Mouse (Mus musculus) heart, embryonic 11.5 days (tissue): ENCODE data around the gene Nptxr. TPM values are rescaled to one million over a fixed set of nuclear protein-coding genes. Genes with fewer than 3 reads are reported as not detected.

ENCODE experiments used
- ATAC-seq: fragments of 200-750 bp; cut with Nextera tagmentation; replicated peaks from 2 replicates; pipeline ENCODE4 v1.8.0; 2017; ENCODE audit warnings: moderate library complexity; ENCODE audit not compliant: insufficient number of reproducible peaks, low FRiP score, low TSS enrichment
- H3K27ac ChIP-seq: fragments of 300-500 bp; sonication (generic); 2 replicates; pipeline ENCODE4 v1.5.1; 2014; ENCODE audit warnings: mild to moderate bottlenecking, low read depth, low read length
- H3K27me3 ChIP-seq: fragments of 300-500 bp; sonication (generic); 2 replicates; pipeline ENCODE4 v1.6.1; 2014; ENCODE audit warnings: mild to moderate bottlenecking, low read length, mixed read lengths; ENCODE audit not compliant: control insufficient read depth, insufficient read depth
- H3K36me3 ChIP-seq: fragments of 300-500 bp; sonication (generic); 2 replicates; pipeline ENCODE4 v1.6.1; 2014; ENCODE audit warnings: mild to moderate bottlenecking, low read length, moderate library complexity, mixed read lengths; ENCODE audit not compliant: control insufficient read depth, insufficient read depth
- H3K4me1 ChIP-seq: fragments of 300-500 bp; sonication (generic); 2 replicates; pipeline ENCODE4 v1.6.1; 2014; ENCODE audit warnings: low read length; ENCODE audit not compliant: control insufficient read depth, insufficient read depth
- H3K4me2 ChIP-seq: fragments of 300-500 bp; sonication (generic); 2 replicates; pipeline ENCODE4 v1.6.1; 2014; ENCODE audit warnings: mild to moderate bottlenecking, moderate library complexity
- H3K4me3 ChIP-seq: fragments of 300-500 bp; sonication (generic); 2 replicates; pipeline ENCODE4 v1.5.1; 2014; ENCODE audit warnings: low read depth, low read length
- H3K9ac ChIP-seq: fragments of 300-500 bp; sonication (generic); 2 replicates; pipeline ENCODE4 v1.6.1; 2014; ENCODE audit warnings: mild to moderate bottlenecking, low read depth, low read length, moderate library complexity
- H3K9me3 ChIP-seq: fragments of 300-500 bp; sonication (generic); replicated peaks from 2 replicates; pipeline ENCODE4 v1.6.1; 2016; ENCODE audit warnings: low read length; ENCODE audit not compliant: control insufficient read depth
- WGBS: fragments of 180-500 bp; shearing (Covaris S2); extraction: QIAGEN DNeasy Blood & Tissue Kit; methylation state at CpG from one replicate; pipeline ENCODE4 v1.1.7; 2014; ENCODE audit not compliant: insufficient replicate concordance; 5-methylcytosine and 5-hydroxymethylcytosine counted together
- polyA plus RNA-seq: library from polyadenylated mRNA; unstranded; fragments of >200 nt; fragmentation: Nextera tagmentation; extraction: Ambion mirVana; gene quantifications from 2 replicates; pipeline ENCODE4 v1.2.1, GENCODE M21; 2014

The Nptxr gene
- polyA plus RNA-seq, 1 experiment from 2014 or later = 0.83 TPM

GRCm38 (mm10) chr15:79763001-79763400 lies 41.6 kb downstream of the Nptxr start:
- Histone ChIP-seq H3K9me3 (no peaks in the 10 kb centered on the region), H3K27me3 (no peaks in the 10 kb centered on the region), H3K9ac (no peak overlapping the region), H3K27ac (no peak overlapping the region), H3K36me3 (0 out of 2 replicates have a peak, but pooled peaks cover 2% of the 10 kb centered on the region), H3K4me1 (peaks cover 11% of the 10 kb centered on the region), H3K4me2 (no peak overlapping the region), H3K4me3 (no peak overlapping the region)
- 78% methylated on average over 9 of the region's 9 CpGs for WGBS
- no peak for ATAC-seq

- no peak for ATAC-seq
- Histone ChIP-seq H3K4me1 (no peaks in the 10 kb centered on the region; the same call in none of the 2 replicates), H3K9me3 (no peaks in the 10 kb centered on the region), H3K27ac (no peak overlapping the region), H3K27me3 (no peaks in the 10 kb centered on the region), H3K4me3 (no peak overlapping the region), H3K36me3 (0 out of 2 replicates have a peak, but pooled peaks cover 2% of the 10 kb centered on the region), H3K9ac (no peak overlapping the region), H3K4me2 (no peak overlapping the region)
- WGBS = 89% methylated on average over 6 of the region's 6 CpGs
Measured at GRCm38 (mm10) chr15:79760956-79761355, 43.6 kb downstream of the Nptxr start.

GRCm38 (mm10) chr15:79757118-79757517 lies 47.4 kb downstream of the Nptxr start:
- no peak for ATAC-seq
- Histone ChIP-seq H3K27ac (no peak overlapping the region), H3K9me3 (no peaks in the 10 kb centered on the region), H3K4me3 (no peak overlapping the region), H3K27me3 (no peaks in the 10 kb centered on the region), H3K9ac (no peak overlapping the region), H3K36me3 (no peaks in the 10 kb centered on the region), H3K4me2 (no peak overlapping the region), H3K4me1 (no peaks in the 10 kb centered on the region)
- 83% methylated on average over 3 of the region's 3 CpGs for WGBS

- no peak for ATAC-seq
- WGBS = 78% methylated on average over 8 of the region's 8 CpGs
- H3K27ac ChIP-seq = no peak overlapping the region
Measured at GRCm38 (mm10) chr15:79755977-79756625, 48.5 kb downstream of the Nptxr start.

GRCm38 (mm10) chr15:79755176-79755575 lies 49.4 kb downstream of the Nptxr start:
- WGBS = 72% methylated on average over 4 of the region's 4 CpGs
- Histone ChIP-seq H3K27me3 (no peaks in the 10 kb centered on the region), H3K27ac (no peak overlapping the region), H3K4me1 (no peaks in the 10 kb centered on the region), H3K36me3 (no peaks in the 10 kb centered on the region), H3K4me2 (no peak overlapping the region), H3K9ac (no peak overlapping the region), H3K4me3 (no peak overlapping the region), H3K9me3 (no peaks in the 10 kb centered on the region)
- ATAC-seq = no peak; the same call in 1 of the 2 replicates

More at GRCm38 (mm10) chr15:79755977-79756625, 48.5 kb downstream of the Nptxr start:
- no peaks in the 10 kb centered on the region for H3K4me1 ChIP-seq
- H3K4me3 ChIP-seq = no peak overlapping the region
- H3K27me3 ChIP-seq = no peaks in the 10 kb centered on the region
- H3K36me3 ChIP-seq = no peaks in the 10 kb centered on the region
- no peak overlapping the region for H3K9ac ChIP-seq
- no peak overlapping the region for H3K4me2 ChIP-seq
- H3K9me3 ChIP-seq = no peaks in the 10 kb centered on the region

GRCm38 (mm10) chr15:79753873-79754272 lies 50.7 kb downstream of the Nptxr start:
- Histone ChIP-seq H3K27me3 (no peaks in the 10 kb centered on the region), H3K4me1 (no peaks in the 10 kb centered on the region), H3K9me3 (no peaks in the 10 kb centered on the region), H3K27ac (no peak overlapping the region), H3K9ac (no peak overlapping the region), H3K36me3 (no peaks in the 10 kb centered on the region), H3K4me3 (no peak overlapping the region), H3K4me2 (no peak overlapping the region)
- 54% methylated on average over 4 of the region's 4 CpGs for WGBS
- no peak for ATAC-seq

GRCm38 (mm10) chr15:79753420-79753752 lies 51.2 kb downstream of the Nptxr start:
- Histone ChIP-seq H3K9me3 (no peaks in the 10 kb centered on the region), H3K4me2 (no peak overlapping the region), H3K27me3 (no peaks in the 10 kb centered on the region), H3K36me3 (no peaks in the 10 kb centered on the region), H3K4me3 (no peak overlapping the region), H3K27ac (no peak overlapping the region), H3K9ac (no peak overlapping the region), H3K4me1 (no peaks in the 10 kb centered on the region)
- ATAC-seq = peak; percentile 47; the same call in 1 of the 2 replicates
- WGBS = 74% methylated on average over 3 of the region's 3 CpGs

- Histone ChIP-seq H3K4me1 (no peaks in the 10 kb centered on the region), H3K4me3 (no peak overlapping the region), H3K4me2 (no peak overlapping the region), H3K9me3 (no peaks in the 10 kb centered on the region), H3K9ac (no peak overlapping the region), H3K36me3 (no peaks in the 10 kb centered on the region), H3K27me3 (no peaks in the 10 kb centered on the region), H3K27ac (no peak overlapping the region)
- no peak for ATAC-seq
- WGBS = 23% methylated on average over 11 of the region's 11 CpGs
Measured at GRCm38 (mm10) chr15:79752742-79753419, 51.7 kb downstream of the Nptxr start.

- Histone ChIP-seq H3K36me3 (no peaks in the 10 kb centered on the region), H3K4me3 (no peak overlapping the region), H3K9me3 (no peaks in the 10 kb centered on the region), H3K4me2 (no peak overlapping the region), H3K4me1 (no peaks in the 10 kb centered on the region), H3K27me3 (no peaks in the 10 kb centered on the region), H3K9ac (no peak overlapping the region), H3K27ac (no peak overlapping the region)
- 74% methylated on average over 17 of the region's 17 CpGs for WGBS
- no peak for ATAC-seq
Measured at GRCm38 (mm10) chr15:79751772-79752171, 52.8 kb downstream of the Nptxr start.
